Mouse (Mus musculus) G1E (cell line): ENCODE measurements around the gene Cby1. TPM values are rescaled to one million over a fixed set of nuclear protein-coding genes. Genes with fewer than 3 reads are reported as not detected.

Source experiments
- ATAC-seq: 2 replicates; pipeline ENCODE4 v1.8.0; 2016; ENCODE audit warnings: mild to moderate bottlenecking; ENCODE audit not compliant: insufficient number of reproducible peaks, poor library complexity, low FRiP score, severe bottlenecking; ENCODE audit errors: extremely low read depth
- DNase-seq: peaks from one replicate; pipeline ENCODE4 v3.0.0; 2012; ENCODE audit warnings: low spot score
- H3K27me3 ChIP-seq: 2 replicates; pipeline ENCODE4 v1.6.1; 2012; ENCODE audit warnings: mild to moderate bottlenecking, low read length, inconsistent platforms; ENCODE audit not compliant: insufficient read depth
- H3K36me3 ChIP-seq: replicated peaks from 2 replicates; pipeline ENCODE3; 2012; ENCODE audit warnings: mild to moderate bottlenecking, inconsistent platforms
- H3K4me1 ChIP-seq: 2 replicates; pipeline ENCODE4 v1.6.1; 2012; ENCODE audit warnings: low read depth, low read length, inconsistent platforms, mixed read lengths; ENCODE audit not compliant: insufficient read depth
- H3K4me3 ChIP-seq: 2 replicates; pipeline ENCODE4 v1.5.1; 2012; ENCODE audit warnings: low read depth, mild to moderate bottlenecking, inconsistent platforms, low read length, moderate library complexity, mixed read lengths
- H3K9me3 ChIP-seq: replicated peaks from 2 replicates; pipeline ENCODE4 v1.6.1; 2012; ENCODE audit warnings: inconsistent platforms
- CTCF ChIP-seq: IDR thresholded peaks from 2 replicates; pipeline ENCODE4 v1.5.1; 2012; ENCODE audit warnings: low read depth, low read length, inconsistent platforms, mixed read lengths
- GATA1 ChIP-seq: IDR thresholded peaks from 2 replicates; pipeline ENCODE4 v1.6.1; 2012; ENCODE audit warnings: borderline replicate concordance, low read length, inconsistent platforms, mixed read lengths
- GATA2 ChIP-seq: IDR thresholded peaks from 2 replicates; pipeline ENCODE4 v1.6.1; 2012; ENCODE audit warnings: low read depth, low read length, inconsistent platforms, borderline replicate concordance
- POLR2AphosphoS5 ChIP-seq: IDR thresholded peaks from 2 replicates; pipeline ENCODE4 v1.6.1; 2012; ENCODE audit warnings: low read depth, low read length, inconsistent platforms; ENCODE audit not compliant: insufficient replicate concordance
- TAL1 ChIP-seq: conservative IDR thresholded peaks from 2 replicates; pipeline ENCODE4 v1.6.1; 2012; ENCODE audit warnings: low read depth, low read length, inconsistent platforms, mixed read lengths
- polyA plus RNA-seq: library from polyadenylated mRNA; stranded (reverse); fragments of >175 nt; gene quantifications from 2 replicates; pipeline ENCODE4 v1.2.3, GENCODE M21; 2012
- total RNA-seq, 2 experiments: library from RNA; stranded (forward) in 1 of 2; stranded (reverse) in 1 of 2; fragments of 200-1000 nt in 1 of 2; fragments of >200 nt in 1 of 2; fragmentation: Nextera tagmentation in 1 of 2; gene quantifications; 2 replicates each; pipeline ENCODE4 v1.2.3; 2014 to 2017

Gene Cby1
- total and polyA plus RNA-seq, 3 experiments, result 9.9 to 98.0 (median 44.7) TPM

GRCm38 (mm10) chr15:79693740-79694139, 34.7 kb downstream of the Cby1 start:
- Histone ChIP-seq H3K4me3 (peak overlapping the region; percentile 69), H3K4me1 (peaks cover 83% of the 10 kb centered on the region), H3K36me3 (peaks cover 55% of the 10 kb centered on the region), H3K9me3 (no peaks in the 10 kb centered on the region), H3K27me3 (no peaks in the 10 kb centered on the region)
- no peak for ATAC-seq
- TF ChIP-seq TAL1, result no peak
- TF ChIP-seq POLR2AphosphoS5, result no peak
- no peak for TF ChIP-seq CTCF
- TF ChIP-seq GATA1, result no peak
- TF ChIP-seq GATA2, result no peak
- no peak for DNase-seq

DNA sequence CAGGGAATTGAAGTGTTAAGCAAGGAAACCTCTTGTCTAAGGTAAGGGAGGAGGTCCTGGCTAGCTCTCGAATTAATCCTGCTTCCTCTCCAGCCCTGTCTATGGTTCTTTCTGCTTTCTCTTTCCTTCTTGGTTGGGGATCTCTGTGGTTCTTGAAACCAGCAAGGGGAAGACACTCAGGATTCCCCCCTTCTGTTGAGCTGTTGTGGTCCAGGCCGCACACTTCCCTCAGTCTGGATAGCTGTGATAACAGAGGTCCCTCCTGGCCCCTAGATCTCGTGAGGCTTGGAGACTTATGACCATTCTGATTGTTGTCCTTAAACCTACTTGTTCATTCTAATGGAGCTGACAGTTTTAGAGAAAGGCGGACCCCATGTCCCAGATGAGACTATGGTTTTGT, 35.5 kb downstream of the Cby1 start:
- peak; percentile 25; the same call in 1 of the 2 replicates for ATAC-seq
- peaks cover 61% of the 10 kb centered on the region for H3K36me3 ChIP-seq
- peaks cover 79% of the 10 kb centered on the region for H3K4me1 ChIP-seq
- H3K4me3 ChIP-seq, result peak overlapping the region; percentile 69
- no peak for TF ChIP-seq CTCF
- TF ChIP-seq GATA1, result no peak
- TF ChIP-seq POLR2AphosphoS5, result no peak
- peak; percentile 92 for TF ChIP-seq TAL1
- TF ChIP-seq GATA2, result no peak
- DNase-seq, result peak; percentile 70
- no peaks in the 10 kb centered on the region for H3K9me3 ChIP-seq
- no peaks in the 10 kb centered on the region for H3K27me3 ChIP-seq

DNA sequence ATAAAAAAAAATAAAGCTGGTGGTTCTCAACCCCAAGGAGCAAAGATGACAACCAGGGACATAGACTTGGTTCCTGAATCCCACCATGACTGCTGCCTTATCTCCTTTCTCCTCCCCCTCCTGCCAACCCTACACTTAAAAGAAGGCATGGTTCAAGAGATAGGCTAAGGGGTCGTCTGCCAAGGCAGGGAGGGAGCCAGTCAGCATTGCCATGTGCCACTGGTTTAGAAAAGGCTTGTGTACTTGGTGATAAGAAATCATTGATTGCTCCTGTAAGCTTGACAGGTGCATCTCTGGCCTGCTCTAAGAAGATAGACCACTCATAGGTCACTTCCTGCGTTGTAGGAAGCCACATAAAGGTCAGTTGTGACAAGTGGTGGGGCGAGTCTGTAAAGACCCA, 36.5 kb downstream of the Cby1 start:
- ATAC-seq, result peak; percentile 51
- TF ChIP-seq GATA2 (no peak), CTCF (no peak), TAL1 (peak; percentile 91)
- DNase-seq, result peak; percentile 72

DNA sequence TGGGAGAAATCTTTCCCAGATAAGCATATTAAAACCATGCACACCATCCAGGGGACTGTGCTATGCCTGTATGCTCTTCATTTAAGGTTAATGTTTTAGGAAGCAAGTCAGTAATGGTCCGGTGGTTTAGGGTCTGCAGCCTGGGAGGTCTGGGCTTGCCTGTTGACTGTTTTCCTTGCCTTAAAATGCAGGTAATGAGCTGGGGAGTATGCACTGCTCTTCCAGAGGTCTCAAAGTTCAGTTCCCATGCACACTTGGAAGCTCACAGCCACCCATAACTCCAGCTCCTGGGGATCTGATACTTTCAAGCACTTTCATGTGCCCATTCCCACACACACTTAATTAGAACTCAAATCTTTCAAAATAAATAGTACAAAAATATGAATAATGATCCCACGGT, 37.5 kb downstream of the Cby1 start:
- no peak for ATAC-seq
- peaks cover 63% of the 10 kb centered on the region for H3K36me3 ChIP-seq

More for the DNA sequence above, 36.5 kb downstream of the Cby1 start:
- Histone ChIP-seq H3K9me3 (no peaks in the 10 kb centered on the region), H3K27me3 (no peaks in the 10 kb centered on the region), H3K4me3 (peak overlapping the region; percentile 69; the same call in 1 of the 2 replicates), H3K4me1 (peaks cover 74% of the 10 kb centered on the region), H3K36me3 (peaks cover 63% of the 10 kb centered on the region)

DNA sequence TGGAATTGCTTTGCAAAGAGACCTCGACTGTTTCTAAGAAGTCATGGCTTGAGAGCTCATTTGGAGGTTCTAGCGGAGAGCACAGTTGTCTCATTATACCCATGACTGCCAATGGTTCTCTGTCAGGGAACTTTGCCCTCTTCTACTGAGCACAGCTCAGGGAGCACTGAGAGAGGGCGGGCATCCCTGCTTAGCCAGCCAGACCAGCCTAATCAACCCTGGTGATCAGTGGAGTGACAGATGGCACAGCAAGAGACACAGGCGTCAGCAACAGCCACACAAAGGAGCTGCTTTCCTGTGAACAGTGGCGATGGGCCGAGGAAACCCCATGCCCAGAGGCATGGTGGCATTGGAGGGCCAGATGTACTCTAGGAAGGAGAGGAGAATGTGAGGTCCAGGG, 38.0 kb downstream of the Cby1 start:
- no peaks in the 10 kb centered on the region for H3K27me3 ChIP-seq
- TF ChIP-seq TAL1 (no peak), GATA1 (no peak), POLR2AphosphoS5 (no peak), CTCF (no peak), GATA2 (no peak)
- DNase-seq (no peak), ATAC-seq (no peak)
- H3K4me1 ChIP-seq, result peaks cover 64% of the 10 kb centered on the region
- peaks cover 63% of the 10 kb centered on the region for H3K36me3 ChIP-seq
- peak overlapping the region; percentile 53; the same call in 1 of the 2 replicates for H3K4me3 ChIP-seq
- no peaks in the 10 kb centered on the region for H3K9me3 ChIP-seq

More for the DNA sequence above, 37.5 kb downstream of the Cby1 start:
- Histone ChIP-seq H3K4me3 (no peak overlapping the region; the same call in 1 of the 2 replicates), H3K9me3 (no peaks in the 10 kb centered on the region), H3K27me3 (no peaks in the 10 kb centered on the region), H3K4me1 (peaks cover 69% of the 10 kb centered on the region)
- TF ChIP-seq GATA2 (no peak), TAL1 (no peak), CTCF (no peak), GATA1 (no peak), POLR2AphosphoS5 (no peak)
- DNase-seq, result no peak

- Histone ChIP-seq H3K4me1 (peaks cover 60% of the 10 kb centered on the region), H3K4me3 (peak overlapping the region; percentile 42; the same call in 1 of the 2 replicates), H3K9me3 (no peaks in the 10 kb centered on the region), H3K27me3 (no peaks in the 10 kb centered on the region), H3K36me3 (peaks cover 61% of the 10 kb centered on the region)
- ATAC-seq (no peak), DNase-seq (no peak)
- TF ChIP-seq GATA1, result no peak
- no peak for TF ChIP-seq GATA2
- TF ChIP-seq CTCF, result no peak
- no peak for TF ChIP-seq TAL1
- no peak for TF ChIP-seq POLR2AphosphoS5
Measured at GRCm38 (mm10) chr15:79697558-79698187, 38.7 kb downstream of the Cby1 start.
